22 mouse cellular contexts compared by ENCODE assay signal in genomic region chr16:4074836-4075235, GRCm38 (mm10). TPM values are rescaled to one million over a fixed set of nuclear protein-coding genes. Genes with fewer than 3 reads are reported as not detected.
DNase-seq lines count a peak whose midpoint lies in the region; ATAC-seq and TF ChIP-seq lines count a peak whose summit lies in the region.
"Had no signal": no experiment of that assay in that cellular context is flagged by ENCODE, and none has a peak within 500 bp of the region (broad histone marks: within the 10 kb centered on the region; RNA-seq: fewer than 3 reads in every experiment).

No protein-coding gene starts in this region.

- peak; percentile 95 for DNase-seq in 416B (ENCODE audit: low read depth)
- DNase-seq in CH12.LX (ENCODE audit: extremely low read depth) = no peak
- peak in 2 of 3 experiments; percentile 16 to 24 for DNase-seq in liver, embryonic 14.5 days (ENCODE audit: low read depth in 3 of 3, low spot score in 3 of 3)
- no peak for DNase-seq in layer of hippocampus, postnatal 36 days
- DNase-seq in lung, postnatal 0 days (ENCODE audit: low spot score) = no peak
- no peak for DNase-seq in lung, postnatal 25 days (ENCODE audit: low spot score)
- DNase-seq: adrenal gland, adult 8-10 months; cerebellum, adult 11 months; cerebellum, postnatal 14 days; gastrocnemius, postnatal 14 days; lung, adult 18-20 months; lung, postnatal 36 days; midbrain, embryonic 14.5 days; right cerebral cortex, postnatal 25 days; thymus, adult 18-20 months had no signal

- H3K9ac ChIP-seq in CH12.LX (ENCODE audit: insufficient read depth, low read depth) = no peak overlapping the region
- no peak overlapping the region; the same call in 1 of the 2 replicates for H3K9ac ChIP-seq in liver, embryonic 14.5 days (replicated peaks)
- no peak overlapping the region for H3K9ac ChIP-seq in lung, postnatal 0 days (replicated peaks; ENCODE audit: low read depth)
- H3K9ac ChIP-seq: forebrain, embryonic 15.5 days; neural tube, embryonic 15.5 days; stomach, embryonic 15.5 days had no signal

- no peaks in the 10 kb centered on the region for H3K27me3 ChIP-seq in CH12.LX (replicated peaks)
- H3K27me3 ChIP-seq in liver, embryonic 14.5 days (ENCODE audit: control insufficient read depth, insufficient read depth, low read length) = no peaks in the 10 kb centered on the region
- no peaks in the 10 kb centered on the region for H3K27me3 ChIP-seq in lung, postnatal 0 days (replicated peaks; ENCODE audit: insufficient read depth, low read length)
- H3K27me3 ChIP-seq: forebrain, embryonic 15.5 days; neural tube, embryonic 15.5 days; stomach, embryonic 15.5 days had no signal

- TF ChIP-seq EP300 in CH12.LX (IDR thresholded peaks at IDR 0.05; ENCODE audit: low read length) = no peak
- TF ChIP-seq EP300 in liver, embryonic 14.5 days (IDR thresholded peaks at IDR 0.05; ENCODE audit: low read depth) = no peak
- TF ChIP-seq EP300 in lung, postnatal 0 days (IDR thresholded peaks at IDR 0.05) = no peak

- peak; percentile 72 for ATAC-seq in common myeloid progenitor, adult 5-6 weeks (replicated peaks; ENCODE audit: low read depth, poor library complexity, severe bottlenecking)
- no peak for ATAC-seq in liver, embryonic 14.5 days (ENCODE audit: insufficient read depth)
- no peak for ATAC-seq in lung, postnatal 0 days
- ATAC-seq: forebrain, embryonic 15.5 days had no signal

- dilution Hi-C loops in CH12.LX (cut with MboI; ENCODE audit: extremely low pct_ligation_motif_present, extremely low pct_unique_long_range_greater_than_20kb, low sequenced_read_pairs) = no loop called here

- H3K9me3 ChIP-seq in CH12.LX (replicated peaks; ENCODE audit: low read length) = no peaks in the 10 kb centered on the region
- no peaks in the 10 kb centered on the region for H3K9me3 ChIP-seq in liver, embryonic 14.5 days (ENCODE audit: control insufficient read depth, low read length)
- H3K9me3 ChIP-seq in lung, postnatal 0 days (ENCODE audit: low read length) = no peaks in the 10 kb centered on the region
- H3K9me3 ChIP-seq: forebrain, embryonic 15.5 days; hindbrain, embryonic 10.5 days; neural tube, embryonic 15.5 days; stomach, embryonic 15.5 days had no signal

- peaks cover 3 to 35% of the 10 kb centered on the region in 2 experiments for H3K36me3 ChIP-seq in CH12.LX (replicated peaks in 1 of 2; ENCODE audit: control insufficient read depth in 1 of 2, insufficient read depth in 1 of 2, low read length in 1 of 2)
- H3K36me3 ChIP-seq in liver, embryonic 14.5 days (replicated peaks; ENCODE audit: control insufficient read depth, insufficient read depth, low read depth) = no peaks in the 10 kb centered on the region
- no peaks in the 10 kb centered on the region for H3K36me3 ChIP-seq in lung, postnatal 0 days (ENCODE audit: insufficient read depth, low read length)
- H3K36me3 ChIP-seq: forebrain, embryonic 15.5 days; neural tube, embryonic 15.5 days; stomach, embryonic 15.5 days had no signal

- H3K79me2 ChIP-seq in CH12.LX (replicated peaks; ENCODE audit: control insufficient read depth, extremely low read depth, insufficient read depth, poor library complexity, severe bottlenecking) = peaks cover 44% of the 10 kb centered on the region

- in situ Hi-C loops in CH12.LX (cut with MboI; ENCODE audit: low pct_ligation_motif_present, low pct_unique_long_range_greater_than_20kb, low sequenced_read_pairs) = no loop called here

- no peak for TF ChIP-seq POLR2A in CH12.LX (IDR thresholded peaks at IDR 0.05; ENCODE audit: low read depth, low read length)

- WGBS in liver, embryonic 14.5 days (ENCODE audit: insufficient replicate concordance) = 7% methylated on average over 3 of the region's 3 CpGs
- WGBS in lung, postnatal 0 days = 68% methylated on average over 3 of the region's 3 CpGs

- TF ChIP-seq RAD21 in CH12.LX (IDR thresholded peaks at IDR 0.05; ENCODE audit: low read depth, low read length) = no peak

- no peak overlapping the region for H3K27ac ChIP-seq in CH12.LX (ENCODE audit: insufficient read depth, low read depth)
- H3K27ac ChIP-seq in liver, embryonic 14.5 days = no peak overlapping the region
- H3K27ac ChIP-seq in lung, postnatal 0 days (ENCODE audit: low read length) = no peak overlapping the region
- H3K27ac ChIP-seq: forebrain, embryonic 15.5 days; hindbrain, embryonic 10.5 days; neural tube, embryonic 15.5 days; stomach, embryonic 15.5 days had no signal

- H3K4me2 ChIP-seq in CH12.LX (ENCODE audit: insufficient read depth, low read depth, poor library complexity, severe bottlenecking) = no peak overlapping the region
- peak overlapping the region; percentile 81 for H3K4me2 ChIP-seq in liver, embryonic 14.5 days (ENCODE audit: low read depth)
- no peak overlapping the region for H3K4me2 ChIP-seq in lung, postnatal 0 days (replicated peaks; ENCODE audit: low read depth, low read length)
- H3K4me2 ChIP-seq: forebrain, embryonic 15.5 days; neural tube, embryonic 15.5 days; stomach, embryonic 15.5 days had no signal

- peaks cover 12 to 44% of the 10 kb centered on the region in 2 experiments for H3K4me1 ChIP-seq in CH12.LX (ENCODE audit: control insufficient read depth in 1 of 2, insufficient read depth in 2 of 2)
- peaks cover 22 to 26% of the 10 kb centered on the region in 2 experiments for H3K4me1 ChIP-seq in liver, embryonic 14.5 days (replicated peaks; ENCODE audit: control insufficient read depth in 2 of 2, insufficient read depth in 2 of 2, low read length in 1 of 2)
- H3K4me1 ChIP-seq in lung, postnatal 0 days (ENCODE audit: insufficient read depth, low read depth, low read length) = no peaks in the 10 kb centered on the region; the same call in 1 of the 2 replicates

- peak overlapping the region in 1 of 3 experiments; percentile 2 for H3K4me3 ChIP-seq in CH12.LX (replicated peaks in 1 of 3; ENCODE audit: low read depth in 2 of 3, low read length in 2 of 3, poor library complexity in 1 of 3)
- H3K4me3 ChIP-seq in liver, embryonic 14.5 days (ENCODE audit: insufficient read depth in 1 of 2, low read depth in 2 of 2, low read length in 2 of 2) = no peak overlapping the region
- H3K4me3 ChIP-seq in lung, postnatal 0 days (ENCODE audit: low read depth, low read length) = no peak overlapping the region
- H3K4me3 ChIP-seq: forebrain, embryonic 15.5 days; hindbrain, embryonic 10.5 days; myocyte; neural tube, embryonic 15.5 days; stomach, embryonic 15.5 days had no signal

- no peak for TF ChIP-seq CTCF in CH12.LX (conservative IDR thresholded peaks at IDR 0.05 in 1 of 2, IDR thresholded peaks at IDR 0.05 in 1 of 2; ENCODE audit: low read depth in 2 of 2, low read length in 2 of 2)
- no peak for TF ChIP-seq CTCF in liver, embryonic 14.5 days (IDR thresholded peaks at IDR 0.05; ENCODE audit: low read depth)
- no peak for TF ChIP-seq CTCF in lung, postnatal 0 days (IDR thresholded peaks at IDR 0.05)

TF ChIP-seq in CH12.LX, 34 proteins besides CTCF, POLR2A, EP300 and RAD21:
- TF ChIP-seq UBTF (IDR thresholded peaks at IDR 0.05; ENCODE audit: low read depth, low read length) (no peak), BHLHE40 (IDR thresholded peaks at IDR 0.05; ENCODE audit: low read depth, low read length) (peak; percentile 18; the same call in 1 of the 2 replicates)

RNA-seq across cellular contexts. Expression of gene Trap1, which starts 2.8 kb away (rescaled TPM):
- total RNA-seq in CH12.LX (2012; rRNA removed) = 163 and 167 TPM in 2 replicates
- total RNA-seq in CH12.LX (2014; rRNA removed) = 143 and 145 TPM in 2 replicates
- polyA plus RNA-seq in CH12.LX (2012; ENCODE audit: insufficient read length, low read depth) = 284 and 287 TPM in 2 replicates
- total RNA-seq in common myeloid progenitor, adult 5-6 weeks (2017) = 154 and 169 TPM in 2 replicates
- 55.3 and 65.9 TPM in 2 replicates for polyA plus RNA-seq in liver, embryonic 14.5 days (2012; rRNA removed)
- polyA plus RNA-seq in liver, embryonic 14.5 days (2014; fragmentation: Nextera tagmentation; extraction: Ambion mirVana) = 78.5 and 87.4 TPM in 2 replicates
- 10 to 100 TPM; 72.4 to 73.2 TPM for total RNA-seq in layer of hippocampus, postnatal 36 days (2021)
- polyA plus RNA-seq in lung, postnatal 0 days (2015; fragmentation: Nextera tagmentation; extraction: Ambion mirVana) = 32.5 and 36.0 TPM in 2 replicates

RNA-seq across cellular contexts. Expression of gene Dnase1, which starts 38.1 kb away (rescaled TPM):
- total RNA-seq in CH12.LX (2012; rRNA removed) (0.64 and 0.80 TPM in 2 replicates), CH12.LX (2014; rRNA removed) (0.69 TPM in 1 of 2 replicates, not detected in the other)
- polyA plus RNA-seq in CH12.LX (2012; ENCODE audit: insufficient read length, low read depth) = 4.3 and 5.9 TPM in 2 replicates
- 0.32 TPM in 1 of 2 replicates, not detected in the other for total RNA-seq in common myeloid progenitor, adult 5-6 weeks (2017)
- not detected in 2 replicates for polyA plus RNA-seq in liver, embryonic 14.5 days (2012; rRNA removed)
- polyA plus RNA-seq in liver, embryonic 14.5 days (2014; fragmentation: Nextera tagmentation; extraction: Ambion mirVana) = 0.76 and 0.86 TPM in 2 replicates
- not detected for total RNA-seq in layer of hippocampus, postnatal 36 days (2021)
- 0.76 and 1.1 TPM in 2 replicates for polyA plus RNA-seq in lung, postnatal 0 days (2015; fragmentation: Nextera tagmentation; extraction: Ambion mirVana)
- total RNA-seq: adrenal gland, adult 8-10 months; gastrocnemius, postnatal 14 days; layer of hippocampus, postnatal 10 days had no signal

Comparison
In these comparisons a context has a peak if more than half of its experiments do, and no peak if none do; other contexts are left out.
1. DNase-seq: peak in 416B (single experiment) and liver, embryonic 14.5 days (2 of 3); none in CH12.LX (single experiment), layer of hippocampus, postnatal 36 days (0 of 2), lung, postnatal 0 days (single experiment) and lung, postnatal 25 days (single experiment).